Mouse (Mus musculus): Measurements from ENCODE around the gene Melk.

Gene Melk

DNA sequence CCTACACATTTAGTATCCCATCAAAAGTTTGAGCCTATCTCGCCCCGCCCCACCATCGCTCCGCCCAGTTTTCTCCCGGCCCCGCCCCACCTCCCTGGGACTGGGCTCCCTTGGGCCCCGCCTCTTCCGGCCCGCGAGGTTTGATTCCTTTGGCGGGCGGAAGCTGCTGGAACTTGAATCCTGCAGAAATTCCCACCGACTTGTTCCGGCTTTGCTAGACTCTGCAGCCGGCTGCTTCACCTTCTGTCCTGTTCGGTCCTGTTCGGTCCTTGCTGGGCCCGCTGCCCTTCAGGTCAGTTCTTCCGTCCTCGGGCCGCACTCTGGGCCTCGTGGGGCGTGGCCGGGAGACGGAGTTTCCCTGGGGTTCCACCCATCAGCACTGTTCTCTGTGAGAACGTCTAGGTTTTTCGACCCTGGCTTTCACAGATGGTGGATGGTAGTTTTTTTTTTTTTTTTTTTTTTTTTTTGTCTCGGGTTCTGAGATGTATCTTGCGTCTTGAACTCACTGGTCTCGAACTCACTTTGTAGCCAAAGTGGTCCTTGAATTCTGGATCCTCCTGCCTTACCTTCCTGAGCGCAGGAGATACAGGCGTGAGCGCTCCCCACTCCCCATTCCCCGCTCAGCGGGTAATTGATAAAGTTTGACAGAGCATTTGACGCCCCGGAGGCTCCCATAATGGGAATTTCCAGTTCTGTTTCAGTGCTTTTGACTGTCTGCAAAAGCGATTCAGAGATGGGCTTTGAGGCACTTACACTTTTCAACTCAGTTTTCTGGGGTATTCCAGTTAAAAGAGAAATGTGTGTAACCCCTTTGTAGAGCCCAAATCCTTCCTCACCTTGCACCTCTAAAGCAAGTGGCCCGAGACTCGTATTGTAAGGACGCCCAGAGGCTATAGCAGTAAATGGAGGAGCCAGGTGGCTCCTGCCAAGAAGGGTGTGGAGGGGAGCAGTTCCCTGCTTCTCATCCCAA is at the start of gene Melk:
TSS of gene Melk (plus strand) at position 96 of the 970 bp plus-strand sequence.
- DNase-seq: peak; percentile 78 to 94

DNA sequence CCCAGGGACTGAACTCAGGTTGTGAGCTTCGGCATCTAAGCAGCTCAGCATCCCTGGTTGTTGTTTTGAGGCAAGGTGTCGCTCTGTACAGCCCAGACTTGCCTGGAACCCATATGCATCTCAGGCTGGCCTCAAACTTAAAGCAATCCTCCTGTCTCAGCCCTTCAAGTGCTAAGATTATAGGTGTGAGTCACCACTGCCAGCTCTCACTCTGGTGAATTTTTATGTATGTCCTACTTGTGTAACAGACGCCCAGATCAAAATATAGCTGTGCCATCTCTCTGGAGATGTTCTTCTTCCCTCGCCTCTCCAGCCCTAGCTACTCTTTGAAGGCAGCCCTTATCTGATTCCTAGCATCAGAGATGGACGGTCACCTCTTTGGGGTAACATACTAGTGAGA is 49.2 kb upstream of the Melk start:
- no peak for DNase-seq

DNA sequence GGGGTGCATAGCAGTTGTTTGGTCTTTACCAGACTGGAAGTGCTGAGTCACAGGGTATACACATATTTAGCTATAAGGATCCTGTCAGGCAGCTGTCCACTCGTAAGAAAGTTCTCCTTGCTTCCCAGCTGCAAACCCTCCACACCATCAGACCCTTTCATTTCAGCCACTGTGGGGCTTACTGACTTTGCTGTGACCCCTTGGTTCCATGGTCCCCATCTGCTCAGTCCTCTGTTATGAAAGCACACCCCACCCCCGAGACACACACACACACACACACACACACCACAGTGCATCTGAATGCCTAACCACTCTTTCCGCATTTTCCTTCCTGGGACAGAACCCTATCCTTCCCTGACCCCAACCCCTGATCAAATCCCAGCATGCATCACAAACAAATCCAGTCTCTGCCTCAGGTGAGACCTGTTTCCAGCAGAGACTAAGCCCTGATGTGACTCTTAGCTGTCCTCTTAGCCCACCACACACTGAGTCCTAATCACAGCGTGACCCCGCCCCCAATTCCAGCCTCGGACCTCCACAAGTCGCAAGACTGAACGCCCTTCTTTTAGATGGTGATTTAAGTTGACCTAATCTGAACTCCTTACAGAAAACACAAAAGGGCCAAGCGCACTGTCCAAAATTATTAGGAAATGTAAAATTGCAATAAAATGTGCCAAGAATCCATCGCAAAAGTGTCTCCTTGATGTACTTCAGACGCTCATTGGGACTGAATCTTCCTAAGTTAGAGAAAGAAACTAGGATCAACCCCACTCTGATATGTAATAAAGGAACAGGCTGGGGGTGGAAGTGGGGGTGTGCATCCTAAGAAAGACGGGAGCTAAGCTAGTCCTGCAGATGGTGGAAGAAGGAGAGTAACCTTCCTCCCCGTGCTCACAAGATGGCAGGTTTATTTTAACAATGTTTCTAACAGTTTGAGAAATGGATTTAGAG is 48.4 kb upstream of the Melk start:
- no peak for DNase-seq

DNA sequence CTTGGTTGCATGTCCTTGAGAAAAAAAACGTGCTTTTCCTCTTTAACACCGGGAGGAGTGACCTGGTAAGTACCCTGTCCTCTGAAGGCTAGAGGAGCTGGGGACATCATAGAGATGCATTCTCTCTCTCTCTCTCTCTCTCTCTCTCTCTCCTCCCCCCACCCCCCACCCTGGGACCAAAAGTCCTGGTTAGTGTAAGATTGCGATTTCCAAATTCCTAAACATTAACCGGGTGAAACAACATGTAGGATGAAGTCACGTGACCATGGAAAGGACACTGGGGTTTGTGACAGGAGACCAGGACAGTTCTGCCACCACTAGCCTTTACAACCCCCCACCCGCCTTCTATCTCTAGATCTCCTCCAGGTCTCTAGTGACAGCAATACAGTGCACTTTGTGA is 47.5 kb upstream of the Melk start:
- DNase-seq: no peak

DNA sequence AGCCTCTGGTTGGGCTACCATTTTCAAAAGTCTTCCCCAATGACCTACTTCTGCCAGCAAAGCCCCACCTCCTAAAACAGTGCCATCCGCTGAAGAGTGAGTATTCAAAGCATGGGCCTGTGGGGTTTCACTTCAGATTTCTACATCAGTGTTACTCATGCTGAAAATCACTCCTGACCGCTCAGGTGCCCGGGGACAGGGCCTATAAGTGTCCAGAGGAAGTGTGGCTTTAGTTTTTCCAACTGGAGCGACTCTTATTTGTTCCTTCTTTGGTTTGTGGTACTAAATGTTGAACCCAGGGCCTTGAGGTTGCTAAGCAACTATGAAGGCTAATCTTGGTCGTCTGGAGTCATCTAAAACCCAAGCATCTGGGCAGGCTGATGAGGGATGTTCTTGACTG is 46.1 kb upstream of the Melk start:
- no peak for DNase-seq

DNA sequence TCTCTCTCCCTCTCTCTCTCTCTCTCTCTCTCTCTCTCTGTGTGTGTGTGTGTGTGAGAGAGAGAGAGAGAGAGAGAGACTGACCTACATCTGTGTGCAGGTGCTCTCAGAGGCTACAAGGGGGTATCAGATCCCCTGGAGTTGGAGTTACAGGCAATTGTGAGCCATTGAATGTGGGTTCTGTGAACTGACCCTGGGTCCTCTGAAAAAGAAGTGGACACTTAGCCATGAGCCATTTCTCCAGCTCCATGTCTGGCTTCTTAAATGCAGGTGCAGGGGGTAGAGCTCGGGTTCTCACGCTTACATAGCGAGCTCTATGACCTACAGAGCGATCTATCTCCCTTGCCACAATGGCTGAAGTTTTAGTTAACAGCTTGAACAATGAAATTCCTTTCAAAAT is 41.5 kb upstream of the Melk start:
- no peak for DNase-seq

DNA sequence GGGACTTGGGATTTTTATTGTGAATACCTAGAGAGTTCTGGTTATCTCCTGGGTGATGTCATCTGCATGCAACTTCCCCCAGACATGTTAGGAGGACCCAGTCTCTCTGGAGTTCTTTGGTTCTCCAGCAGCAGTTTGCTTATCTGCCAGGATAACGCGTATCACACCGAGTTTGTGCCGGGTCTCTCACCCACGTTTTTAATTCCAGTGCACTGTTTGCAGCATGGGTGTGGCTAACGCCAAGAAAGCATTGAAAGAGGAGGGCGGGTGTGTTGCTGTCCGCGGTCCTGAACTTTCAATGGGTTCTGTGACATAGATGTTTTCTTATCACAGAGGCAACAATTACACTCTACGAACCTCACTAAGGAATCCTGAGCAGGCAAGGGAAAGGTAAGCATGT is 40.4 kb upstream of the Melk start:
- peak; percentile 43 to 80 for DNase-seq

DNA sequence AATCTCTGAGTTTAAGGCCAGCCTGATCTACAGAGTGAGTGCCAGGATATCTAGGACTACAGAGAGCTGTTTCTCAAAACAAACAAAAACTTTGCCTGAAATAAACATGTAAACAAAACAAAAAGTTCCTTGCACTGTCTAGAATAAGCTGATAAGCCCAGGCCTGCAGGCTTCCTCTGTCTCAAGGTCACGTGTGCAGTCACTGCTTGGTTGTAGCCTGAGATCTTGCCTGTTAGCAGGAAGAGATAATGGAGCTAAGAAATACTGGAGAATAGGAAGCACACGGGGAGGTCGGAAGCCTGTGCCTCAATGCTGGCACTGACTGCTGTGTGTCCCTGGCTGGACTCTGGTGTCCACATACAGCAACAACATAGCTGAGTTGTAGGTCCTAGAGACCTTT is 35.2 kb upstream of the Melk start:
- no peak for DNase-seq

DNA sequence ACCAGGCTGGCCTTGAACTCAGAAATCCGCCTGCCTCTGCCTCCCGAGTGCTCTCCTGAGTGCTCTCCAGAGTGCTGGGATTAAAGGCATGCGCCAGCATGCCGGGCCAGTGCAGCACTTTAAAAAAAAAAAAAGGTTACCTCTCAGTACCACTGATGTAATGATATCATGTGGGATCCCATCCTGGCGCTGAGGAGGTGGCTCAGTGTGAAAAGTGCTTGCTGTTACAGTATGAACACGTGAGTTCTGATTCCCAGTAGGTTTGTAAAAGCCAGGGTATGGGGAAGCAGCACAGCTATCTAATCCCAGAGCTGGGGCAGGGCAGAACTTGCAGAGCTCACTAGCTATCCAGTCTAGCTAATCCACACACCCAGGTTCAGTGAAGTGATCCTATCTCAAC is 33.2 kb upstream of the Melk start:
- no peak for DNase-seq

DNA sequence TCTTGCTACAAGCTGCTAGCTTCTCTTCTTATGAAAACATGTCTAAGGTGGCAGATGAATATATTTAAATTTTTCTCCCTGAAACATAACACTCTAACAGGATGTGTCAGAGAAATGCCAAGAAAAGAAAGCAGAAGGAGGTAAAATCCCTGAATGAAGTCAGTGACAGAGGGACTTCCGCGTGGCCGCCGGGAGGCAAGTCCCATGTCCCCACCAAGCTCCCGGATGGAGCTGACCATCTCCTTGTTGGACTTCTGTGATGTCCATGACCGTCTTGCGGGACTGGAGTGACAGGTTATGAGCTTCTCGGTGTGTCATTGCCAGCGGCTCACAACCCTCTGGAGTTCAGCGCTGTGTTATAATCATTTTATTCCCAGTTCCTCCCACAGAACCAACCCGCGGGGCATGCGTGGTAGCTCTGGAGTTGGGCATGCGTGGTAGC is 31.3 kb upstream of the Melk start:
- DNase-seq: no peak

DNA sequence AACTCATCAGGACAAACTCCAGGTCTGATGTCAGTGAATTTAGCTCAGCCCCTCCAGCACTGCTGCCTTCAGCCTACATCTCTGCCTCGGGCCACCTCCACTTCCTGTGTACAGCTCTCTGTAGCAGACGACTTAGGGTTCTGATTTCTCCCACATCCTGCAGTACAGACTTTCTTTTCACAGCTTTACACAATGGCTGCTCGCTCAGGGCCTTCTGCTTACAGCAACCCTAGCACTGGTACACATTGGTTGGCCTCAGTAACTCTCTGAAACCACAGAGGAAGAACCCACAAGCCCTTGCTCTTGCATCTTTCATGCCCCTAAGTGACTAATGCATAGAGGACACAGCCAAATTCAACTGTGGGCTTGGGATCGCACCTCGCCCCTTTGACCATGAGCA is 29.5 kb upstream of the Melk start:
- no peak for DNase-seq

DNA sequence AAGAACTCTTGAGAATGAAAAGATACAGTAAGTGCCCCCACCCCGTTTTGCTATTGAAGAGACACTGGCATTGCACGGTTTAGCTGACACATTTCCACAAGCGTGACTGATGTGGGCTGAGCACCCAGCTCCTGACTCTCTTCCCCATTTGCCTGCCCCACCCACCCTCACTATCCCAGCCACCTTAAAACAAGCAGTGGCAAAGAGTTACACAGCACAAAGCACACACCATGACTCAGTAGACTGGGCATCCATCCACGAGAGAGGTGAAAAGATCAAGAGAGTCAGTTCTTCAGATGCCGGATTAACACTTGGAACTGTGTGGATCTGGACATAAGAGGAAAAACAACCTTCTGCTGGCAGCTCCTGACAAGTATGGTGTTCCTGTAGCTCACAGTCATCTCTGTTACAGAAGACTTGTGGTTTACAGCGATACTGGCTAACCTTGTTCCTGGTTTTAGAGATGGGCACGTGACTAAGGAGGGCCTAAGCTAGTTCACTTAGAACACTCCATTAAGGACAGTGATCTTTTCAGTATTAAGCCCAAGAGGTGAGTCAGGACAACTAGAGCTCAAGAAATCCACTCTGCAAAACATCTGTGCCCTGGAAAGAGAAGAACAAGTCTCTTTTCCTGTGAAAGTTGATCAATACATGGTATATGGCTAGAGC is 18.9 kb upstream of the Melk start:
- DNase-seq: no peak

DNA sequence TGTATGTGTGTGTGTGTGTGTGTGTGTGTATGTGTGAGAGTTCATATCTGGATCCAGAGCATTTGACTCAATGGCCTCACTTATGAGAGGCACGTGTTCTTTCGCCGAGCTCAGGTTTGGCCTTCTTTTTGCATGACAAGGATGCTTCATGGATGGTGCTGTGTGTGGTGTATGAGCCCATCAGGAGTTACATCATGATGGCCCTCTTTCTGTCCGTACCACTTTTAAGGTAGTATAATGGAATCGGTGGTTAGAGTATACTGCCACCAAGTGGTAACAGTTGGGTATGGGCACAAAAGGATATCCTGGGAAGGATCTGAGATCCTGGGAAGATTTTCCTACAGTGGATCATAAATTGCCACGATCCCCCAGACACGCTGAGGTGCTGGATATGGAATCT is 8.1 kb upstream of the Melk start:
- DNase-seq: peak; percentile 59 to 68

DNA sequence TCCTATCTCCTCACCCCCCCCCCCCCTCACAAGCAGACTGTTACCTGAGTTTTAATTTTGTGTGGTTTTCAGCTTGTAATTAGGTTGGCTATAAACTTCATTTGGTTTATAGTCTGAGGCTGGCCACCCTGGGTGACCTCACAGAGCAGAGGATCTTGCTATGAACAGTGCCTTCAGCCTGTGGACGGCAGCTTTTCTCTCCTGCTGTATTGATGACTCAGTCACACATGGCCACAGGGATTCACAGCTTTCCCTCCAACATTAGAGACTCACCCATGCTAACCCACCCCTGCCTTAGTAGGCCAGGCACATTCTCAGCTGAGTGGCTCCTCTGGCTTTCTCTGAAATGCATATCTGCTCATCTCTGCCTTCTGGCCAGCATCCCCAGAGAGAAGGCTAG is 4.8 kb upstream of the Melk start:
- DNase-seq: no peak

DNA sequence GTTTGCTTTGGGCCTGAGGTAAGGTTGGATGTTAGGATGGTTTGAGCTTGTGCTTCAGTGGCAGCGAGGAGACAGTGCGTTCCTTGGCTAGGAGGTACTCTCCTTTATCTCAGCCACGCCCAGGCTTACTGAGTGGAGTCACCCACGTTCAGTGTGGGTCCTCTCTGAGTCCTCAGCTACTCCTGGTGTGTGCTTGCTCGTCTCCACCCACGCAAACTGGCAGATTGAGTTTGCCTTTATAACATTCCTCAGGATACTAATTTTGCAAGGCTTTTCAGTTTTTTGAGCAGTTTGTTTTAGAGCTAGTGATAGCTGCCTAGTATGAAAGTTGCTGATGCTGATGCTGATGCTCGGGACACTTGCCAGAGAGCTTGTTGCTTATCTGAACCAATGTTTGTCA is 5.9 kb downstream of the Melk start:
- DNase-seq: no peak

DNA sequence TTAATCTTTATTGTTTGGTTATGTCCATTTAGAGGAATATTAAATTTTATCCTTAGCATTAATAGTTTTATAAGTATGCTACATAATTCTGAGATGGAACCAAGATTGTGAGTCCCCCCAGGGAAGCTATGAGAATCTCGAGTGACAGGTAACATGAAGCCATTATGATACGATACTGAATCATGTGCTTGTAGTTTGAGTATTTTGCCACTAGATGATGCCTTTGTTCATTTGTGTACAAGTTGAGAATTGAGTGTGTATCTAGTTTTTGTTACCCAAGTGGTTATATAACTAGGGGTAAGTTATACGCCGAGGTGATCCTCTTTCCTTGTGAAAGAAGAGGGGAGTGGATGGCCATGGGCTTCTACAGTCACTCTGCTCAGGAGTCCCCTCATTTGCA is 9.8 kb downstream of the Melk start:
- DNase-seq: no peak

DNA sequence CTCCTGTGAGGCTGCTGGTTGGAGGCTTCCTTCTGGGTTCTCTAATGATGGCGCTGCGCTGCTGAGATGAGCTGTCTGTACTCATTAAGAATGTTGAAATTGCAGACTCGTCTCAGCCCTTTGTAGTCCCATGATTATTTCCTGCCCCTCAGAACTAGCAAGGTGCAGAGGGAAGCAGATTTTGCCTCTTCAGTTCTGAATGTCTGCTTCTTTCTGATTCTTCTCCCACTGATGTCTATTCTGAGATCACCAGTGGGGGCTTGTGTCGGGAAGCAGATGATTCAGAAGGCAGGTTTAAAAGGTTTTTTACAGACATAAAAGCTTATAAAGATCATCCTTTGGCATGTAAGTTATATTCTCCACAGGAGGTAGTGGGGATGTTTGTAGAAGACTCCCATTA is 10.2 kb downstream of the Melk start:
- DNase-seq: no peak

DNA sequence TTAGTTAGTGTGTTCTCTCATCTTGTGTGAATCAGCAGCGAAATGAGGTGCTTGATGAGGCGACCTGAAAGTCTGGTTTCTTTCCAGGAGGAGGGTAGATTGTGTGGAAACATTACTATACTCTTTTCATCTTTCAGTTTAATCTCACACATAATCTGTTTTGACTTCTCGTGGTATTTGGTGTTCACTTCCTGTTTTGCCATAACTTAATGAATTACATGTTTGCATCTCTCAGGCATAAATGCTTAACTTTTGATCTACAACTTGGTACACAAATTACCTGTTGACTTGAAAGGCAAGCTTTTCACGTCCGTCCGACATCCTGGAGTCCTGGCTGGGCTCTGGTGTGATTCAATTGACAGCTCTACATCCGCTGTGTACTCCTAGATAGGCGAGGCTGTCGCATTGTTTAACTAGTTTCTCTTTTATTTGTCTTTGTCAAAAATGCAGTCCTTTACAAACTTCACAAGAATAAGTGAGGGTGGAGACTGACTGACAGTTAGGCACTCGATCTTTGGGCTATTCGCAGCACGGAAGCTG is 15.7 kb downstream of the Melk start:
- no peak for DNase-seq

DNA sequence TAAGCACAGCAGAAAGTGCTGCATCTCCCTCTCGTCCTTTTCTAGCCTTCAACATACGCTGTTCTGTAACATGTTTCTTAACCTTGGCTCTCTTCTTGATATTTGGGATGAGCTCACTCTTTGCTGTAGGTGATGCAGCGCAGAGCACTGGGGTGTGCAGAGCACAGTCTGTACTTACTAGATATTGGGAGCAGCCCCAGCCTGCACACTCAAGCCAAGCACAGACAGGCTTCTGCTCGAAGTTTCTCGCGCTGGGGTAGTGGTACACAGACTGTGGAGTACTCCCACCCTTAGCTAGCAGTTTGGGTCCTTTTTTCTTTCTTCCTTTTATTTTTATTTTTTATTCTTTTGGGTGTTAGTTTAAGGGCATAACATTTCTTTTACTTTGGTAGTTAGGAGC is 19.8 kb downstream of the Melk start:
- no peak for DNase-seq

DNA sequence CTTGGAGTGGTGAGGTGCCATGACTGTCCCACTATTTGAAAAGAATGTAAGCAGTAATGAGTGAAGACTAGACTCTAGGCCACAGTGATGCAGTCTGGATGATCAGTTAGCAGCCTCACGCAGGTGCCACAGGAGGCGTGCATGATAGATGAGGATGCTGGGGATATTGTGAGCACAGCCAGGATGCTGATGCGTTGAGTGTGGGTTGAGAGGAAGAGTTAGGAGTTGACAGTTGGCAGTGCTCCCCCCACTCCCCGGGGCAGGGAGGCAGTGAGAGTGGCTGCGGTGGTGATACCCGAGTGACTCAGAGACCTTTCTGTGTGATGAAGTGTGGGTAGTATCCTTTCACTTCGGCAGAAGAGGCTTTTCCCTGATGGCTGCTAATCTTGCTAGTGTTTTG is 21.4 kb downstream of the Melk start:
- no peak for DNase-seq

DNA sequence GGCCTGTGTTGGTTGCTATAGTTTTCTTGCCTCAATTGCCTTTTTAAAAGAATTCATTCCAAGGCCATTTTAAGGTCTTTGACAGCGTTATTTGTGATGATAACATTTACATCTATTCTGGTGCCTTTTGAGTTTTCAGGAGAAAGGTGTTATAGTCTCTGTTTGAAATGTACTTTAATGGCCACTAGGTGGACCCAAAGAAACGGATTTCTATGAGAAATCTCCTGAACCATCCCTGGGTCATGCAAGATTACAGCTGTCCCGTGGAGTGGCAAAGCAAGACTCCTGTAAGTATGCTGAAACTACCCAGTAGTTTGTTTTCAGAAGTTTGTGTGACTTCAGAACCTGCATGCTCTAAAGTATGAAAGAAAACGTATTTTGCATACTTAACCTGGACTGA is 24.8 kb downstream of the Melk start:
- DNase-seq: peak in 1 of 2 experiments; percentile 16

DNA sequence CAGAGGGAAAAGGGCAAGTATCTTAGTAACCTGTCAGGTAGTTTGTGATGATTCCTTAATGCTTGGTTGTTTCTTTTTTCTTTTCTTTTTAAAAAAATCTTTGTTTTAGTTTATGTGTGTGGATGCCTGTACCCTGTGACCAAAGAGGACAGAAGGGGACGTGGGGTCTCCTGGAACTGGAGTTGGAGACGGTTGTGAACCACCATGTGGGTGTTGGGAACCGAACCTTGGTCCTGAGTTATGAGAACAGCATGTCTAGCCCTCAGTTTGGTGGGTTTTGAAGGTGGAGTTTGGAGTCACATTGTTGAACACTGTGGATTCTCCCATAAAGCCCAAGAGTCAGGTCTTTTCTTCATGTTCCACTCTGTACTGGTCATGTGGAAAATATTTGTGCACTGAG is 26.0 kb downstream of the Melk start:
- DNase-seq: no peak

DNA sequence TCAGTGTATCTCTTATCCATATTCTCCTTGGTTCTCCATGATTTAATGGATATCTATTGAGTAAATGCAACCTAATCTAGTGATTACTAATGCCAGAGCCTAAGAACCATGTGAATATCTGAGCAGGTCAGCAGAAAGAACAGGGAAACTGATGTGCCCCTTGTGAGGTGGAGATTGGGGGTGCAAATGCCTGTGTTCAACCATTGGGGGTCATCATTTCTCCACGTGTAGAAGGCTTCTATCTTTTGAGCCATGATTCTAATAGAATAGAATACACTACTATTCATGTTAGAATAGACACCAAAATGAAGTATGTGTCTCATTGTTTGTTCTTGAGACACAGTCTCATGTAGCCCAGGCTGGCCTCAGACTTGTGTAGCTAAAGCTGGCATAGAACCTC is 27.3 kb downstream of the Melk start:
- DNase-seq: no peak
